Mouse (Mus musculus) right cerebral cortex, adult 2 months (tissue): ENCODE results near the gene Btbd35f21.
"Not testable (repeated sequence)": the region's sequence is repeated elsewhere in the genome, so short reads cannot be mapped to it uniquely, and the experiment has no call there.

Experiments
- DNase-seq, 2 experiments: peaks; one replicate each; pipeline ENCODE4 v3.0.0; 2021 to 2022; ENCODE audit warnings: low spot score in 2 of 2

Btbd35f21 gene

GRCm38 (mm10) chrX:32725809-32726208 is at the start of gene Btbd35f21:
Gene Btbd35f21 (plus strand): TSS chrX:32726109.
- DNase-seq, result not testable (repeated sequence)
